Mouse (Mus musculus) granulocyte monocyte progenitor cell, adult 5-6 weeks (primary cell): ENCODE results near the gene Wars2. TPM values are rescaled to one million over a fixed set of nuclear protein-coding genes. Genes with fewer than 3 reads are reported as not detected.

Source experiments
- ATAC-seq: replicated peaks from 2 replicates; pipeline ENCODE4 v1.8.0; 2016; ENCODE audit warnings: mild to moderate bottlenecking, moderate TSS enrichment, inconsistent platforms; ENCODE audit not compliant: poor library complexity, severe bottlenecking
- total RNA-seq, 2 experiments: library from RNA; stranded (forward) in 1 of 2; stranded (reverse) in 1 of 2; fragments of 200-712, 200-1000 nt in 1 of 2; fragments of >200 nt in 1 of 2; fragmentation: Nextera tagmentation in 1 of 2; gene quantifications; 2 replicates each; pipeline ENCODE4 v1.2.3; 2014 to 2017

Gene Wars2
- total RNA-seq, 2 experiments from 2014 or later, result 4.6 to 4.7 TPM

DNA sequence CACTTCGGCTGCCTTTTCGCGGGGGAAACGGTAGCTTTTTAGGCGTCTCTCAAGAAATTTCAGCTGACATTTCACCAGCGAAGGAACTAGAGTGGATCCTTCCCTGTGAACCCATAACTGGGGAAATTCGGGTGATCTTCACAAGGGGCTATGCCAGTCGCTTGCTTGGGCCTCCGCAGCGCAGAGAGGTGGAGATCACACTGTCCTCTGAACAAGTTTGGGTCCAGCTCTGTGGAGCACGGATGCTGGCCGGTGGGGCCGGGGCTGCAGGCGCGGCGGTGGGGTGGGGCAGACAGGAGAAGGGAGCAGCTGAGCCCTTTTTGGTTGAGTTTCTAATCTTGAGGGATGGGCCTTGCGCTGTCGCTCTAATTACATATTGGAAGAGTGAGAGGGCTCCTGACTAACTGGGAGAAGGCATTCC is 120.5 kb downstream of the Wars2 start:
- no peak for ATAC-seq

GRCm38 (mm10) chr3:99261986-99262385 is 121.1 kb downstream of the Wars2 start:
- no peak for ATAC-seq

- ATAC-seq, result no peak; the same call in 1 of the 2 replicates
Observed at GRCm38 (mm10) chr3:99263471-99263903, 122.6 kb downstream of the Wars2 start.

GRCm38 (mm10) chr3:99264695-99265094 is 123.8 kb downstream of the Wars2 start:
- ATAC-seq, result peak; percentile 30; the same call in 1 of the 2 replicates

GRCm38 (mm10) chr3:99266752-99267303 is 126.0 kb downstream of the Wars2 start:
- ATAC-seq, result no peak

DNA sequence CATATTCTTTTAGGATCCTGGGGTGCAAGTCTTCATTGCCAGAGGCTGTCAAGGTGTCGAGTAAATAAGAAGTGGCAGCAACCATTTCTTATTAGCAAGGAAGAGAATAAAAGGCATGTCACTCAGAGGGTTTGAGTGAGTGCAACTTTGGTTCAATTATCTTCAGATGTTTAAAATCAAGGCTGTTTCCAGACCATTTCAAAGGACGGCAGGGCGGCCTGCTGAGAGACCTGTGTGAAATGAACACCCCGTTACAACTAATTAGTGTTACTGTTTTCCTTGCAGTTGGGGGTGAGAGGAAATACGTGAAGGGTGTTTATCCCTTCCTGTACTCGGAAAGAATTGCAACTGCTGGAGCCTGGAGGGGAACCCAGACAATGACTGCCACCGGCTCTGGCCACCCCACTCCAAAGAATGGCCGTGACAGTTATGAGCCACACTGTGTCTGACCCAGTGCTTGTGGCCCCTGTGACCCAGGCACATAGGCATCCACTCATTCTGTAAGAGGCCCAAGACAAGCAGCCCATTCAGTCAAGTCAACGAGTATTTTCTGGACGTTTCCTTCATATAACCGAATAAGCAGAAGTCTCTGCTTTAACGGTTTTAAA is 137.2 kb downstream of the Wars2 start:
- ATAC-seq, result no peak

DNA sequence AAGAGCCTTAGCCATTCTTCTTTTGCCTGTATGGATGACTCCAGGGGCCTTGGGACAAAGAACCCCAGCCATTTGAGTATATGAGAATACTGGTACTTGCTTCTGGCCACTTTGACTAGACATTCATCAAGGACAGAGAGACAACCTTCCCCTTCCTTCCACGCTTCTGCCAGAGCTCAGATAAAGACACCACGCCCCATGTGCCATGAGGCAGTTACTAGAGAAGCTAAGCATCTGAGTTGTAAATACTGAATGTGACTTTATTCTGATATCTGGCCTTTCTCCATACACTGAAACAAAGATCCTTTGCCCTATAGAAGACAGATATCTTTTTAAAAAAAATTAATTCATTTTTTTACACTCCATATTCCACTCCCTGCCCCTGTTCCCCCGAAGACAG is 138.8 kb downstream of the Wars2 start:
- ATAC-seq, result no peak

GRCm38 (mm10) chr3:99281453-99281852 is 140.6 kb downstream of the Wars2 start:
- ATAC-seq, result no peak

- ATAC-seq, result peak; percentile 48; the same call in 1 of the 2 replicates
Observed at GRCm38 (mm10) chr3:99288302-99288701, 147.4 kb downstream of the Wars2 start.

Other genes starting within 250 kb of the Wars2 start
- gene Hao2, start 247.8 kb upstream of the Wars2 start, total RNA-seq (2014; fragmentation: Nextera tagmentation), result not detected in 2 replicates
- not detected in 2 replicates for gene Hao2, start 247.8 kb upstream of the Wars2 start, total RNA-seq (2017)
- gene Tbx15, start 99.3 kb downstream of the Wars2 start, total RNA-seq (2014; fragmentation: Nextera tagmentation), result not detected in 2 replicates
- not detected in 2 replicates for gene Tbx15, start 99.3 kb downstream of the Wars2 start, total RNA-seq (2017)